Mouse (Mus musculus): ENCODE data around the gene Ccdc60.

The Ccdc60 gene

DNA sequence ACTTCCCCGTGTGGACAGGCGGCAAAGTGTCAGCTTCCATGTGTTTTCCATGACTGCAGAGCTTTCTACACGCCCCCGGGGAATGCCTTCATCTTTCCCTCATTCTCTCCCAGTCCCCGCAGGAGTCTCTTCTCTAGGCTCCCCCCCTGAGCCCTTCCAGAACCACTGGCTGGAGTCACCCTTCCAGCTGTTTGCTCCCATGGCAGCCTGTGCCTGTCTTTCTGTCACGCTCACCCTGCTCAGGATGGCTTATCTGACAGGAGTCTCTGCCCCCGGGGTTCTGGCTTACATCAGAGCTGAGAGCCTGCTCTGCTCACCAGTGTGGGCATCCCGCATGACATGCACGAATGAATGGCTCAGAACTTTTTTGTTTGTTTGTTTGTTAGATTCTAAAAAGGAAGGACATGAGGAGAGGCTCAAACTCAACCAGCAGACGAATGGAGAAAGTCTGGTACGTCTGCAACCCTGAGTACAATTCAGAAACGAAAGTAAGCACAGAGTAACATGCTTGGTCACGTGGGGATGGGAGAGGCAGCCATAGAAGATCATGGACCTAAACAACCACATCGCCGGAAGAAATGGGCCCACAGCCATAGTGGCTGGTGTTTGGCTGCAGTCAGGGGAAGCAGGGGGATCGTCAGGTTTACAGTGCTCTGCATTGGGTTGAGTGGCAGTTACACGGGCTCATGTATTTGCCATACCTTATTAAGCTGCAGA is 17.1 kb downstream of the Ccdc60 start:
- no peak for DNase-seq

DNA sequence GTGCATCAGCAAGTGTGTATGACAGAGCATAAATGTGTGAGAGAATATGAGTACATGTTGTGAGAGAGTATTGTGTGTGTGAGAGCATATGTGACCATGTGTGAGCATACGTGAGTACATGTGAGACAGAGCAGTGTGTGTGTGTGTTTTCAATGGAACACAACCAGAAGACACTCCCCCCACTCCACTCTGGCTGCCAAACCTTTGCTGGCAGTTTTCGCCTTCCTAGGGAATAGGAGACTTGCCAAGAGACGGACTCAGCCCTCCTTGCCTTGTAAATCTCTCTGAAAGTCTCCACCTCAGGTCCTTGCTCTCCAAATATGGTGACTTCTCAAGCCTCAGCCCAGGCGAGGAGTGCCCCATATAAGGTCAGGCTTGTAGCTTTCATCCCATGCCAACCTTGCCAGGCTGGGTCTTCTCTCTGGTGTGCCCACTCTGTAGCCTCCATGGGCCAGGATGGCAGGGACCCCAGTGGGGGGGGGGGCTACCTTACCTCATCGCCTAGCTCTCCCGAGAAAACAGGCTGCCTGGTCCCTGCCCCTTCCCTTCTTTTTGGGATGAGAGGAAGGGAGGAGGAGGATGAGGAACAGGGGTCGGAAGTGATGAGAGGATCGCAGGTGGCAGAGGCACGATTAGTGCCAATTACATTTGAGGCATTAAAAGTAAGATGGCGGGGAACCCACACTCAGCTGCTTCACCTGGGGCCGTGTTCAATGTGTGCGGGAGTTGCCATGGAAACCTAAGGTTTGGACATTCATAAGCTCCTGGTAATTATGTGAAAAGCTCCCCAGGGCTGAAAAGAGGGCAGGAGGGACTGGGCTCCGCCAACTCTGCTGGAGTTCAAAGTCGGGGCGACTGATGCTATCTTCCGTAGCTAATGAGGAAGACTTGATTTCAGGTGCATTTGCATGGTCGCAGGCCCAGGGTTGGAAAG is 19.3 kb downstream of the Ccdc60 start:
- no peak for DNase-seq

DNA sequence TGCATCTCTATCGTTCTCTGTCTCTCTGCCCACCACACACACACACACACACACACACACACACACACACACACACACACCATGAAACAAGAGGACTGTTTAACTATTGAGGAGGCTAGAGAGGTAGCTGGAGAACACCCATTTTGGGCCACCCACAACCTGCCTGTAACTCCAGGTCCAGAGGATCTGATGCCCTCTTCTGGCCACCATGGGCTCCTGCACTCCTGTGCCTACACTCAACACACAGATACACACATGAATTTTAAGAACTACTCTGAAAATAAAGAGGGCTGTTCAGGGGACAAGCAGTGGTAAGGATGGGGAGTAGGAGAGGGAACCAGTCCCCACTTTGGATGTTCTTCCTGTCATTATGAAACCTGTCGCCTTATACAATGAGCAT is 26.1 kb downstream of the Ccdc60 start:
- DNase-seq: no peak

DNA sequence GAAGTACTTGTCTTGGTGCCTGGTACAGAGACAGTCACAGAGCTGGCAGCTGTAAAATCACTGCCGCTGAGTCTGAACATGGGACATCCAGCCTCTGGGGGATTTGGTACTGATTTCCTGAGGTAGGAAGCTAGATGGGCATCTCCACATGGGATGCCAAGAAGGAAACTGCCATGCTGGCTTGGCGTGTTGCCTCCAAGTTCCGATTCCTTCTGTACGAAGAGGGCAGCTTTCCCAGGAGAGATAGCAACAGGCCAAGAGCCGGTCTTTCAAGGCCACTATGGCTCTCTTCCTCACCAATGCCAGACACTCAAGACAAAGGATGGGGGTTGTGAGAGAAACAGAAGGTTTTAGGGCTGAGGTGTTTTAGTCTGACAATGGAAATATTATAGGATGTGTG is 26.8 kb downstream of the Ccdc60 start:
- no peak for DNase-seq

DNA sequence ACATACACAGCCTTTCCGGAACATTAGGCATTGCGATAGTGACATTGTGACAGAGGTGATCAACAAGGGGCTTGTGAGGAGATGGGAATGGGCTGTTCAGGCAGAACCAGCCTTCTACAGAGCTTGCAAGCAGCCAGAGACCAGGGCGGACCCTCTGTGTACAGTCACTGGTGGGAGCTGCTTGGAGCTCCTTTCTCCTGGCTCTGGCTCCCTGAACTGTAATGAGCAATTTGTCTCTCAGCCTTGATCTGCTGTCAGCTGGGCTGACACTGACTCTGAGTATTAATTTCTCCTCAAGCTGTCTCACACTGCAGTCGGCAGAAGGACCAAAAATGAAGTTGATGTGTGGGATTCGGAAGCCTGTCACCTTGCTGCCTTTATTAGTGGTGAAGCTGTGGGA is 28.4 kb downstream of the Ccdc60 start:
- DNase-seq: no peak

DNA sequence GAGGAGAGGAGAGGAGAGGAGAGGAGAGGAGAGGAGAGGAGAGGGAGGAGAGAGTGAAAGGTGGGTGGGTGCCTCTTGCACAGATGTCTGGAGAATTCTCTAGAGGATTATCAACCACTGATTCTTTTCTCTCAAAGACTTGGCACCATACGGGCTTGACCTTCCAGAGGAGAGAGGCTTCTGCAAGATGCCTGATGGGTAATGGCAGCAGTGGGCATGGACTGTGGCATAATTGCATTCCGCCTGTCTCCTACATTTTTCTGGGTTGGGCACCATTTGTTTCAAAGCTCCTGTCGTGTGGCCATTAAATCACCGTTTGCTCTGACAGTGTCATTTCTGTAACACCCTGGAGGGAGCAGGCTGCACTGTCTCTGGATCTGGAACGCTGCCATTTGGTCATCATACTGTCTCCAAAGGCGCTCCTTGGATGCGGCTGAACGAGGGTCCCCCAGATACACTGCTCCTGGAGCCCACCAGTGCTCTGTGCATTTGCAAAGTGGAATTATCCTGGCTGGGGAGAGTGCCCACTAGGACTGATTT is 30.4 kb downstream of the Ccdc60 start:
- peak; percentile 38 to 61 for DNase-seq

DNA sequence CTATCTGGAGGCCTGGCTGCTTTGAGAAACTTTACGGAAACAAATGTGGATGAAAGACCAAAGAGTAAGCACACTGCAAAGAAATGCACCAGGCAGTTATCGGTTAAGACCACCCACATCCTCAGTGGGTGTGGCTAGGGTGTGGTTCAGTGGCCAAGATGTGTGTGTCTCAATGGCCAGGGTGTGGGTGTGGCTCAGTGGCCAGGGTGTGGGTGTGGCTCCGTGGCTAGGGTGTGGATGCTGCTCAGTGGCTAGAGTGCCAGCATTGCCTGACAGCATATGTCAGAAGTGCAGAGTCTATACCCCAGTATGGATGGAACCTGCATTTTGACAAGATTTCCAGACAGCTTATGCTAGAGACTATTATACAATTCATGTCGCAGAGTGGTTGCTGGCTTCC is 34.9 kb downstream of the Ccdc60 start:
- no peak for DNase-seq

DNA sequence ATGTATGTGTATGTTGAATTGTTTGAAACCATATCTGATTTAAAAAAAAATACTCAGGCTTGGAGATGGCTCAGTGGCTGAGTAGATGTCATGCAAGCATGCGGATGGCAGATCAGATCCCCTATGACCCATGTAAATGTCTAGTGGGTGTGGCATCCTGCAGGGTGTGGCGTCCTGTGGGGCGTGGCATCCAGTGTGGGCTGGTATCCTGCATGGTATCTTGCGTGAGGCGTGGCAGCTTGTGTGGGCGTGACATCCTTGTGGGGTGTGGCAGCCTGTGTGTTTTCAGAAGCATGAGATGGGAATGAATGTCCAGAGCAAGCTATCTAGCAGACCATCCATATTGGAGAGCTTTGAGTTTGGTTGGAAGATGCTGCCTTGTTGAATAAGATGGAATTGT is 36.6 kb downstream of the Ccdc60 start:
- no peak for DNase-seq

DNA sequence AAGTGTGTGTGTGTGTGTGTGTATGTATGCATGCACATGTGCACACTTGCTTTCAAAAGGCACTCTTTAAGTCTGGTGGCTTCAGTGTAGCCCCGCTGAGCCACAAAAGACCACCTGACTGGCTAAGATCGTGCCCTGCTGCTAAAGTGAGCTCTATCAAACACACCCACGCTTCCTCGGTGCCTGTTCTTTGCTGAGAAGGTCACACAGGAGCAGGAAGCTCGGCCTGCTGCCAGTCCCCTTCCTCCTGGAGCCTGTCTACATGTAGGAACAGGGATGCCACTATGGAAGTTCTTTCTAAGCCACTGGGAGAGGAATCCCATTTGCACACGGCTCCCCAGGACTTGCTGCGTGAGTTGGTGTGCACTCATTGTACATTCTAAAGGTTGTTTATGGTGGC is 42.1 kb downstream of the Ccdc60 start:
- DNase-seq: no peak

DNA sequence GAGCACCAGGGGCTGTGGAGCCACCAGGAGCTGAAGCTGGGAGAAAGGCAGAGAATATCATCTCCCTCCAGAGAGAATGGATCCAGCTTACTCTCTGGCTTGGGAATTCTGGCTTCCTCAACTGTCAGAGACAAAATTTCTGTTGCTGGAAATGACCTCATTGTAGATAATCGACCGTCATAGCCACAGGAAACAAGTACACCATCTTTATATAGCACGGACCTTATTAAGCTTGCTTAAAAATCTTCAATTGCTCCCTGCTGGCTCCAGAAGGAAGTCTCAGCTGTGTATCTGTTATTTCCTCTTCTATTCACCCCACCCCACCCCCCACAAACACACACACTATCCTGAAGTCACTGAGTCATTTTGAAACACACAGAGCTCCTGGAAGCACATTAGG is 44.3 kb downstream of the Ccdc60 start:
- no peak for DNase-seq

DNA sequence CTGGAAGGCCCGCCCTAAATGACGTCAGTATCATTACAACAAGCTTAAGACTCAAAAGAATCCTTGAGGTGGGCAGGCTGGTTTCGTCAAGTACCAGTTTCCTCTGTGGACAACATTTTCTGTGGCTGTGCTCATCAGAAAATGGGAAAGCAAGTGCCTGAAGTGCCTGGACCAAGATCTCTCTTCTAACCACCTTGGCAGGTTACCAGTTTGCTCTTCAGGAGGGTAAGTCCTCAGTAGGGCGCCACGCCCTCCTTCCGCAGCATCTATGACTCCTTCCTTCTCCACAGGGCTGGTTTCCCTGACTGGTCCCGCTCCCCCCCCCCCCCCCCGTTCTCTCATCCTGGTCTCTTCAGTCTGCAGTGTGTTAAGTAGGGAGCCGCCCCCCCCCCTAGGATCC is 45.2 kb downstream of the Ccdc60 start:
- DNase-seq: no peak

DNA sequence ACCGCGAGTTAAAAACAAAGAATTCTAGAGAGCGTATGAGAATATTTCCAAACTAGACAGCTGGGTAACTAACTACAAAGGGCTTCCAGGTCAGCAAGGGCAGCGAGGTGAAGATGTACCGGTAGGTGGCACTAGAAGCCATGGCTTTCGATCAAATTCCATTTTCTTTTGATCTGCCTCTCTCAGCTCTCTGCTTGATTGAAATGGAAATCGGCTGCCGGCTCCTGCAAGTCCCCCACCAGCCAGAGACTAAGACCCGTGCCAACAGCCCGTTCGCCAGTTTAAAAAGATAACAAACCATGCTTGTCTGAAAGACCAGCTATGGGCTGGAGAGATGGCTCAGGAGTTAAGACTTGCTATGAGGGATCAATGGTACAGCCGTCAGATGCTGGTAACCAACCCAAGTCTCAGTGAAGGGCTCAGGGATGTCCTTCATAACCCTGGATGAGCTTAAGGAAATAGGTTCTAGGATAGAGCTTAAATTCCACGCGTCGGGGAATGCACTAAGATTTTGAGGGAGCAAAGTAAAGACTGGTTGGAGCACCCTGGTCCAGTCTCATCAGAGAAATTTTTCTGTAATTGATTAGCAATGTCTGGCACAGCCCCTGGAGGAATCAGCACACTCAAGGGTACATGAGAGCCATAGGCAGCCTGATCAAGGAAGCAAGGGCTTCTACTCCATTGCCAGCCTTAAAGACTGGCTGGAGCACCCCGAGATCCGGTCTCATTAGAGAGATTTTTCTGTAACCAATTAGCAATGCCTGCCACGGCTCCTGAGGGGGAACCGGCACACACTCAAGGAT is 56.7 kb downstream of the Ccdc60 start:
- DNase-seq: peak; percentile 78 to 85

DNA sequence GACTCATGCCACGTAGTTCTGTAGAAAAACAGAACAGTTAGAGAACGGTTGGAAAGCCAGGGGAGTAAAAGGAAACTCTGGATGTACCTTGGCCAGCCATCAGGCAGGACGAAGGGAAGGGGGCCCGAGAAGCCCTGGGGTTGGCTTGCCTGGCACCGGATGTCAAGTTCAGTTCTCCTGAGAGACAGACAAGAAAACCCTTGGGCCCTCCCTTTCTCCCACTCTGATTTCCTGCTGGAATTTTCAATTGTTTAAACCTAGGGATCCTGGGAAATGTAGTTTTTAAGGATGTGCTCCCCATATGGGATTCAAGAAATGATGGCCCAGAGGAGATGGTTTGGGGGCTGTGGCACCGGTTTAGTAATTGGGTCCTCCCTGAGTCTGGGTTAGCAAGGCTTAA is 60.4 kb downstream of the Ccdc60 start:
- no peak for DNase-seq

DNA sequence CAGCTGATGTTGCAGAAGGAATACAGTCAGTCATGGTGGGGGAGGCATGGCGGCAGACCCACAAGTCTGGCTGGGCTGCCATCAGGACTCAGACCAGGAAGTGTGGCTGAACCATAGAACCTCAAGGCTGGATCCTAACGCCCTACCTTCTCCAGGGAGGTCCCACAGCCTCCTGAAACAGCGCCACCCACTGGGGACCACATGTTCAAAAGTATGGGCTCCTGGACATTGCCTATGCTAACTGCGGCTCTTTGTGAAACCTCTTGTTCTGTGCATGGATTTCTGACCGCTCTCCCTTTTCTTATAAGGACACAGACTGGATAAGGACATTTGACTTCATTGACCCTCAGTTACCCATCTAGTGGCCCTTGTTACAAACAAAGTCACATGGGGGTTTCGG is 64.8 kb downstream of the Ccdc60 start:
- no peak for DNase-seq

DNA sequence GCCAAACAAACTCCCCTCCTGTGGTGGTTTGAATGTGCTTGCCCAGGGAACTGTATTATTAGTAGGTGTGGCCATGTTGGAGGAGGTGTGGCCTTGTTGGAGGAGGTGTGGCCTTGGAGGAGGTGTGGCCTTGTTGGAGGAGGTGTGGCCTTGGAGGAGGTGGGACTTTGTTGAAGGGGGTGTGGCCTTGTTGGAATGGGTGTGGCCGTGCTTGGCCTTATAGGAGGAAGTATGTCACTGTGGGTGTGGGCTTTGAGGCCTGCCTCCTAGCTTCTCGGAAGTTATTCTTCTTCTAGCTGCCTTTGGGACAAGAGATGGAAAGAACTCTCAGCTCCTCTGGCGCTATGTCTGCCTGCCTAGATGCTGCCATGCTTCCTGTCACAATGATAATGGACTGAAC is 66.9 kb downstream of the Ccdc60 start:
- no peak for DNase-seq

DNA sequence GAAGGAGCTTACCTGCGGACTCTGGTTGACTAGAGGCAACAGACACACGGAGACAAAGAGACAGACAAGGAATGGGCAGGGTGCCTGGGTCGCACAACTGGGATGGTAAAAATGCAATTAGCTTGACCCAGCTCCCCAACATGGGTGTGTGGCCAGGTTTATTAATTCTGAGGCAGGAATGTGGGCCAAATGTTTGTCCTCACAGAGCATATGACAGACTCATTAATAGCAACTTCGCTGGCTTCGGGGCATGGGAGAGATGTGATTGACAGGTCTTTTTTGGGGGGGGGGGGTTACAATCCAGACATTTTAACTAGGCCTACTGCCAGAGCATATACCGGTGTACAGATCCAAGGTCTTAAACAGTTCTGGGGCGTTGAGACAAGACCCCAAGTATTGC is 69.5 kb downstream of the Ccdc60 start:
- DNase-seq: no peak

DNA sequence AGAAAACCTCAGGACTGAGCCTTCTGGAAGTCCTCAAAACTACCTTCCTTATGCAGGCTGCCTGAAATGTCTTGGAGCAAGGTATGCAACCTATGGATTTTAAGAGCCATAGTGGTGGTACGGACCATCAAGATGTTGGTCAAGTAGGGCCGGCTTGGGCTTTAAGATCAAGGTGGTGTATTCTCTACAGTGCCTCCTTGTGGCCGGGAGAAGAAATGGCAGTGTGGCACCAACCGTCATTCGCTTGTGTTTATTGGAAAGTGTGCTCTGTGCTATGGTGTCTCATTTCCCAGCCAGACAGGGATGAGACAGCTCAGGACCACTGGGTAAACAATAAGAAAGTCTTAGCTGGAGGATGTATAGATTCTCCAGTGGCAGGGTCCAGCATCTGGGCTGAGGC is 76.1 kb downstream of the Ccdc60 start:
- DNase-seq: no peak

DNA sequence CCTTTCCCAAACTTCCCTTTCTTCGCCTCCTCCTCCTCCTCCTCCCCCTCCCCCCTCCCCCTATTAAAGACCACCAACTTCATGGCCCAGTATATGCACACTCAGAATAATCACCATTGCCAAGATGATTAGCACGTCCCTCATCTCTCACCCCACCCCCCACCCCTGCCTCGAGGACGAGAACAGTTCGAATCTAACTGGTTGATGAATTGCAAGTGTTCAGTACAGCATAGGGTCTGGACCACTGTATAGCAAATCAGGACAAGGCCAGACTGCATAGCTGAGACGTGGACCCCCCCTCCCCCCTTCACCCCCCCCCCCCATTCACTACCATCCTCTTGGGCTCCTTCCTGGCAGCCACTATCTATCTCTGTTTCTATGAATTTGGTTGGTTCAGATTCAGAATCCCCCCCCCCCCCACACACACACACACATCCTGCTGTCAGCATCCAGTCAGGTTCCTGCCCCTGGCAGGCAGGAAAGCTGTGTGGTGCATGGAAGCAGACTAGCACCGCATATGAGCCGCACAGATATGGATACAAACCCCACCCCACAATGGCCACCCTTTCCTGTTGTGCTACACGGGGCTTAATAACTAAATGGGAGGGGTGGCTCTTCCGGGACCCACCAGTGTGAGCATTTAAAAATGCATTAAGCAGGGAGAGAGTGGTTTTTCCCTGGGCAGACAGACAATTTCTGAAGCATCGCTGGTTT is 79.2 kb downstream of the Ccdc60 start:
- DNase-seq: no peak

DNA sequence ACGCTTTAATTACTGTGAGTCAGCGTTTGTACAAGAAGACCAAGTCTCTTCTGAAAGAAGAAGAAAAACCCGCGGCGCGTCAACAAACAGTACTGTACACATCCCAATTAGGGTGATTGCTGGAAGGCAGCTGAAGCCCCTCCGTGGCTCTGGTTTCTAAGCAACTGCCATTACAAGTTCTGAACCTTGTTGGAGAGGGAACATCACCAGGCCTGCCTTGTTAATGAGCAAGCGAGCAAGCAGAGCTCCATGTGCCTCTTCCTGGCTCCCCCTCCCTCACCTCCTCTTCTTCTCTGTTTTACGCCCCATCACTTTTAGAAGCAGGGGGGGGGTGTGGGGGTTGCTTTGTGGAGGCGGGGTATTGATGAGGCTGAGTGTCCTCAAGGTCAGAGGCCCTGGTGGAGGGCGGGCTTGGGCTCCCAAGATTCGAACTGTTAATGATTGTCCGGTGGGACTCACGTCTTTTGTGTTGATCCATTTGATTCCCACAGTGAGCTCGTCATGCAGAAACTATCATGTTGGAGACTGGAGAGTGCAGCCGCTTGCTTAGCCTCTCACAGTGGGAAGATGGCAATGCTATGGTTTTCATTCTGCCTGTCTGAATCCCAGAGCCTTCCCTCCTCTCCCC is 79.9 kb downstream of the Ccdc60 start:
- no peak for DNase-seq

DNA sequence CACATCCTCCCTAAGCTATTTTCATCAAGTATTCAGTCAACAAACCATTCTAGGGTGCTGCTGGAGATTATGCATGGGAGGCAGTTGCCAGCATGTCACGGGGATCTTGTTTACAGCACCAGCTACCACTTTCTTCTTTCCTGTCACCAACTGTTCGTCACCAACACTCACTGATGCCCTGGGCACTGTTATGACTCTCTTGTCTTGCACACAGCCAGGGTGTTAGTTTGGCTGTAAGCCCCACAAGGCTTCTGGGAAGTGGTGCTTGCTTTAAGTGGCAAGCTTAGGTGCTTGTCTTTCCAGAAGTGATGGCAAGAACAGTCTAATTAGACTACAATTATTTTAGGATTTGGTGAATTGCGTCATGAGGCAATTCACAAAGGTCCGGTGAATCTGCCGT is 86.1 kb downstream of the Ccdc60 start:
- DNase-seq: no peak

DNA sequence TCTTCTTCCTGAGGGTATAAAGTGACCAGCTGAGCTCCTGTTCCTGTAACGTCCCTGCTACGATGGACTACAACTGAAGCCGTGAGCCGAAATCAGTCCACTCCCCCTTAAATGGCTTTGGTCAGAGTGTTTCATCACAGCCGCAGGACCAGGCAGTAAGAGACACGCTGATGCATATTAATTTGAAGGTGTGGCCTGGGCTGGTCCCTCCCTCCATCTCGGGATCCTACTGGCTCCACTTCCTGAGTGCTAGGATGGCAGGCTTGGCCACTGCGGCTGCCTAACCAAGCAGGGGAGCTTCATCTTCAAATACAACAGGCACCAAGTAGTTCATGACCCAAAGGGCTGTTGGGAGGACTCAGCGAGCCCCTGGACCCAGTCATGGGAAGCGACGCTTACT is 94.3 kb downstream of the Ccdc60 start:
- DNase-seq: no peak

DNA sequence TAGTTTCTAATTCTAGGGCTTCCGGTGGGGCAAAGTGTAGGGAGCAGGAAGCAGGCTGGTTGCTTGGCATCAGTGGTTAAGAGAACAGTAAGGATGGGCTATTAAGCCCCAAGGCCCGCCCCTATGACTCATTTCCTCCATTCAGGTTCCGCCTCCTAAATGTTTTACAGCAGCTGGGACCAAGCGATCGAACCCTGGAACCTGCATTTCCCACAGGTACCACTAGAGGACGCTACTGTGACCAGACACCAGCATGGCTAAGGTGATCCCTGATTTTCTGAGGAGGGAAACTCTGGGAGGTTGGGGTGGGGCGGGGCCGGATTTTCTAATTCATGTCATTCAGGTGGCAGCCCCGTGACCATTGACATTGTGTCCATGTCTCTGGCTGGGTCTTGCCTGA is 96.1 kb downstream of the Ccdc60 start:
- no peak for DNase-seq

Measured in cerebellum, postnatal 25 days (tissue).